Mouse (Mus musculus): ENCODE results near the gene Rpl15. TPM values are rescaled to one million over a fixed set of nuclear protein-coding genes. Genes with fewer than 3 reads are reported as not detected.

Gene Rpl15
- polyA plus RNA-seq, 1 experiment from 2014 or later = 331 TPM

Other genes with a start within 250 kb of the Rpl15 start
- gene Nr1d2, start 32.3 kb downstream of the Rpl15 start, polyA plus RNA-seq (2014; fragmentation: Nextera tagmentation; extraction: Ambion mirVana) = 8.9 and 9.1 TPM in 2 replicates
- gene Nkiras1, start 255 bp downstream of the Rpl15 start, polyA plus RNA-seq (2014; fragmentation: Nextera tagmentation; extraction: Ambion mirVana) = 57.1 and 66.6 TPM in 2 replicates
- 65.5 and 77.0 TPM in 2 replicates for gene Ube2e1, start 60.5 kb upstream of the Rpl15 start, polyA plus RNA-seq (2014; fragmentation: Nextera tagmentation; extraction: Ambion mirVana)

All from neural tube, embryonic 14.5 days (tissue).